Mouse (Mus musculus) adrenal gland, adult 2 months (tissue): ENCODE results near the gene C1rb. TPM values are rescaled to one million over a fixed set of nuclear protein-coding genes. Genes with fewer than 3 reads are reported as not detected.
"Not testable (repeated sequence)": the region's sequence is repeated elsewhere in the genome, so short reads cannot be mapped to it uniquely, and the experiment has no call there.

ENCODE experiments used
- DNase-seq: peaks from one replicate; pipeline ENCODE4 v3.0.0; 2021
- polyA plus RNA-seq: library from polyadenylated mRNA; depleted of rRNA; stranded (reverse); fragments of >200 nt; gene quantifications from 2 replicates; pipeline ENCODE4 v1.2.3, GENCODE M21; 2012; rRNA removed
- total RNA-seq, 2 experiments: library from RNA; stranded (reverse); gene quantifications; 2 replicates each; pipeline ENCODE4 v1.2.3; 2021

C1rb gene
- total and polyA plus RNA-seq, 3 experiments: 0.86 to 8.9 (median 7.9) TPM

DNA sequence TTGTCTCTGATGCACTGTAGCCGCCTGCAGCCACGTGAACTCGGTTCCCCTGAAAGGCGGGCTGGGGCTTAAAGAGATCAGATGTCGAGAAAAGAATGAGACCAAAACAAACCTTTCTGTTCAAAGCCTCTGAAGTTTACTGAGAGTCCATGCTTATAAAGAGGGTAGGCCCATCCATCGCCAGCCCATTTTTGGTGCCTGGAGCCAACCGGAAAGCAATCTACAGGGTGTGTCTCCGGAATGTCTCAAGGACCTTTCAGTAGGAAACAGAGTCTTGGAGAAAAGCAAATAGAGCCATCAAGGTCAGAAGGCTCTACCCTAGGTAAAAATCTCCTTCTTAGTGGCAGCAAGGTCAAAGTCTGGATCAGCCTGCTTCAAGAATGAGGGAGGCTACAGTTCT lies 23.0 kb downstream of the C1rb start:
- no peak for DNase-seq

DNA sequence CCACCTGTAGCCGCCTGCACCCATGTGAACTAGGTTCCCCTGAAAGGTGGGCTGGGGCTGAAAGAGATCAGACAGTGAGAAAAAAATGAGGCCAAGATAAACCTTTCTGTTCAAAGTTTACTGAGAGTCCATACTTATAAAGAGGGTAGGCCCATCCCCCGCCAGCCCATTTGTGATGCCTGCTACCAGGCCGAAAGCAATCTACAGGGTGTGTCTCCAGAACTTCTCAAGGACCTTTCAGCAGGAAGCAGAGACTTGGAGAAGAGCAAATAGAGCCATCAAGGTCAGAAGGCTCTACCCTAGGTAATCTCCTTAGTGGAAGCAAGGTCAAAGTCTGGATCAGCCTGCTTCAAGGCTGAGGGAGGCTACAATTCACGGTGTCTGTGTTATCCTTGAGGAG lies 31.9 kb downstream of the C1rb start:
- DNase-seq: peak; percentile 45

DNA sequence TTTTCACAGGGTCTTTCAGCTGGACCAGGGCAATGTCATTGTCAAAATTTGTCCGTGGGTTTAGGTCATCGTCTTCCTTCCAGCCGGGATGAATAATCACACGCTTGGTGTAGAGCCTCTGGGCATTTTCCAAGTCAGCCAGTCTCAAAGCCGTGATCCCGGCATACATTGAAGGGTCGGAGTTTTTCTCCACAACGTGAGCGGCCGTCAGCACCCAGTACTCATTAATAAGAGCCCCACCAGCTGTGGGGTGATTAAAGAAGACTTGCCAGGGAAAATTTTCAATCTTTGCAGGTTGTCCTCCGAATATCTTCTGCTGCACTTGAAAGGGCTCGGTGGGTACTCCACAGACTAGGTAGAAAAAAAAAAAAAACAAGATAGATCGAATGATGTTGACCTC lies 55.5 kb downstream of the C1rb start:
- no peak for DNase-seq

DNA sequence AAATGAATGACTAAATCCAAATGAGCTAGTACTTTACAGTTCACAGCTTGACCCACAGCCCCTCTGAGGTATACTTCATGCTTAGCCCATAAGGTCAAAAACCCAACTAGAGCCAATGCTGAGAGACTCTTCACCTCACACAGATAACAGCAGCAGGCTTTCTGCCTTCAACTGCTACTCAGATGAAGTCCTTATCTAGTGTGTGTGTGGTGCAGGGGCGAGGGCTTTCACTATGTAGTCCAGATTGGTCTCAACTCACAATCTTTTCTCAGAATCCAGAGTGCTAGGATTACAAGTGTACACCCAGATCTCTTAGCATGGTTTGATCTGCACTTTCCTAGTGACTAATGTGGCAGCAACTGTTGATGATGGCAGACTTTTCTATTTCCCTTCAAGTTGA lies 56.1 kb downstream of the C1rb start:
- DNase-seq: not testable (repeated sequence)

DNA sequence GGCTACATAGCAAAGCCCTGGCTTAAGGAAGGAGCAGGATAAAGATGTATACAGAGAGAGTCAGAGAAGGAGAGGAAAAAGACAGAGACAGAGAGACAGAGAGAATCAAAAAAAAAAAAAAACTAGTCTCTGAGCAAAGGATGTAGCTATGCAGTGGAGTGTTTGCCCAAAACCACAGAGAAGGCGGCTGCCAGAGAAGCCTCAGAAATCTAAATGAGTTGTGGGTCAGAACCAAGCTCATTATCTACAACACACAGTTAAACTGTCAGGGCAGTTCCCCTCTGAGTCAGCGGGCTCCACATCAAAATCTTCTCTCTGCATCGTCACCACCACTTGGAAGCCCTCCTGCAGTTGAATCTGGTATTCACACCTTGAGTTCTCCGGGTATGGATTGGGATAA lies 60.7 kb downstream of the C1rb start:
- DNase-seq: no peak

Other genes starting within 250 kb of the C1rb start
- 10 to 100 TPM; 71.0 to 99.9 TPM for gene Pex5, start 155.2 kb upstream of the C1rb start, total RNA-seq
- 44.9 and 47.5 TPM in 2 replicates for gene Pex5, start 155.2 kb upstream of the C1rb start, polyA plus RNA-seq
- 100 to 1,000 TPM in 1 of 2 experiments, 10 to 100 TPM in 1; 91.8 to 146 TPM for gene Clstn3, start 105.5 kb upstream of the C1rb start, total RNA-seq
- 62.4 and 91.3 TPM in 2 replicates for gene Clstn3, start 105.5 kb upstream of the C1rb start, polyA plus RNA-seq
- gene C1rl, start 77.2 kb upstream of the C1rb start, total RNA-seq: 10 to 100 TPM; 20.6 to 22.0 TPM
- 11.2 and 13.4 TPM in 2 replicates for gene C1rl, start 77.2 kb upstream of the C1rb start, polyA plus RNA-seq
- 10 to 100 TPM; 48.6 to 68.2 TPM for gene C1ra, start 57.9 kb upstream of the C1rb start, total RNA-seq
- gene C1ra, start 57.9 kb upstream of the C1rb start, polyA plus RNA-seq: 20.3 and 27.2 TPM in 2 replicates
- 10 to 100 TPM; 45.4 to 72.3 TPM for gene C1s1, start 27.9 kb upstream of the C1rb start, total RNA-seq
- 10.1 and 14.8 TPM in 2 replicates for gene C1s1, start 27.9 kb upstream of the C1rb start, polyA plus RNA-seq
- 1 to 10 TPM; 1.5 to 2.6 TPM for gene C1s2, start 65.8 kb downstream of the C1rb start, total RNA-seq
- gene C1s2, start 65.8 kb downstream of the C1rb start, polyA plus RNA-seq: not detected in 2 replicates
- gene Lpcat3, start 92.7 kb downstream of the C1rb start, total RNA-seq: 100 to 1,000 TPM in 1 of 2 experiments, 10 to 100 TPM in 1; 92.1 to 138 TPM
- gene Lpcat3, start 92.7 kb downstream of the C1rb start, polyA plus RNA-seq: 141 and 155 TPM in 2 replicates
- gene Emg1, start 141.9 kb downstream of the C1rb start, total RNA-seq: 10 to 100 TPM; 80.6 to 82.6 TPM
- gene Emg1, start 141.9 kb downstream of the C1rb start, polyA plus RNA-seq: 16.6 and 17.0 TPM in 2 replicates
- gene Phb2, start 142.0 kb downstream of the C1rb start, total RNA-seq: 100 to 1,000 TPM; 286 to 294 TPM
- gene Phb2, start 142.0 kb downstream of the C1rb start, polyA plus RNA-seq: 128 and 181 TPM in 2 replicates
- gene Ptpn6, start 168.4 kb downstream of the C1rb start, total RNA-seq: 10 to 100 TPM in 1 of 2 experiments, 1 to 10 TPM in 1; 6.5 to 11.2 TPM
- gene Ptpn6, start 168.4 kb downstream of the C1rb start, polyA plus RNA-seq: 6.1 and 6.8 TPM in 2 replicates
- 100 to 1,000 TPM; 357 to 360 TPM for gene Grcc10, start 171.1 kb downstream of the C1rb start, total RNA-seq
- gene Grcc10, start 171.1 kb downstream of the C1rb start, polyA plus RNA-seq: 233 and 246 TPM in 2 replicates
- gene Gm45234, start 185.7 kb downstream of the C1rb start, total RNA-seq: not detected
- gene Gm45234, start 185.7 kb downstream of the C1rb start, polyA plus RNA-seq: not detected in 2 replicates
- gene Atn1, start 186.2 kb downstream of the C1rb start, total RNA-seq: 10 to 100 TPM; 76.8 to 86.3 TPM
- gene Atn1, start 186.2 kb downstream of the C1rb start, polyA plus RNA-seq: 73.3 and 110 TPM in 2 replicates
- gene Eno2, start 199.4 kb downstream of the C1rb start, total RNA-seq: 10 to 100 TPM; 12.4 to 35.9 TPM
- 8.3 and 16.5 TPM in 2 replicates for gene Eno2, start 199.4 kb downstream of the C1rb start, polyA plus RNA-seq
- gene Lrrc23, start 209.4 kb downstream of the C1rb start, total RNA-seq: under 1 TPM; 0.29 to 0.38 TPM
- gene Lrrc23, start 209.4 kb downstream of the C1rb start, polyA plus RNA-seq: 0.16 and 0.32 TPM in 2 replicates
- 10 to 100 TPM; 19.6 to 28.0 TPM for gene Spsb2, start 238.4 kb downstream of the C1rb start, total RNA-seq
- 34.0 and 40.0 TPM in 2 replicates for gene Spsb2, start 238.4 kb downstream of the C1rb start, polyA plus RNA-seq
- 100 to 1,000 TPM; 385 to 502 TPM for gene Tpi1, start 244.0 kb downstream of the C1rb start, total RNA-seq
- gene Tpi1, start 244.0 kb downstream of the C1rb start, polyA plus RNA-seq: 237 and 285 TPM in 2 replicates